Mouse (Mus musculus) hindbrain, embryonic 12.5 days (tissue): ENCODE data around the gene Nlrc5. TPM values are rescaled to one million over a fixed set of nuclear protein-coding genes. Genes with fewer than 3 reads are reported as not detected.

Experiments
- ATAC-seq: fragments of 200-750 bp; cut with Nextera tagmentation; 2 replicates; pipeline ENCODE4 v1.8.0; 2017; ENCODE audit warnings: moderate TSS enrichment; ENCODE audit not compliant: low FRiP score
- H3K27ac ChIP-seq: fragments of 300-500 bp; sonication (generic); 2 replicates; pipeline ENCODE4 v1.5.1; 2016; ENCODE audit warnings: mild to moderate bottlenecking
- H3K27me3 ChIP-seq: fragments of 300-500 bp; sonication (generic); 2 replicates; pipeline ENCODE4 v1.6.1; 2016; ENCODE audit warnings: mild to moderate bottlenecking
- H3K36me3 ChIP-seq: fragments of 300-500 bp; sonication (generic); 2 replicates; pipeline ENCODE4 v1.6.1; 2016; ENCODE audit warnings: mild to moderate bottlenecking
- H3K4me1 ChIP-seq: fragments of 300-500 bp; sonication (generic); 2 replicates; pipeline ENCODE4 v1.6.1; 2016
- H3K4me2 ChIP-seq: fragments of 300-500 bp; sonication (generic); replicated peaks from 2 replicates; pipeline ENCODE4 v1.6.1; 2016; ENCODE audit warnings: mild to moderate bottlenecking
- H3K4me3 ChIP-seq: fragments of 300-500 bp; sonication (generic); 2 replicates; pipeline ENCODE4 v1.5.1; 2016; ENCODE audit warnings: mild to moderate bottlenecking
- H3K9ac ChIP-seq: fragments of 300-500 bp; sonication (generic); 2 replicates; pipeline ENCODE4 v1.6.1; 2016; ENCODE audit warnings: mild to moderate bottlenecking, moderate library complexity
- H3K9me3 ChIP-seq: fragments of 300-500 bp; sonication (generic); replicated peaks from 2 replicates; pipeline ENCODE4 v1.6.1; 2016; ENCODE audit warnings: mild to moderate bottlenecking
- WGBS: fragments of 180-500 bp; shearing (Covaris S2); methylation state at CpG from one replicate; pipeline ENCODE4 v1.1.7; 2016; 5-methylcytosine and 5-hydroxymethylcytosine counted together
- polyA plus RNA-seq: library from polyadenylated mRNA; unstranded; fragments of >200 nt; fragmentation: Nextera tagmentation; extraction: Ambion mirVana; gene quantifications from 2 replicates; pipeline ENCODE4 v1.2.1, GENCODE M21; 2016

Nlrc5 gene
- polyA plus RNA-seq, 1 experiment from 2014 or later: 0.06 TPM

DNA sequence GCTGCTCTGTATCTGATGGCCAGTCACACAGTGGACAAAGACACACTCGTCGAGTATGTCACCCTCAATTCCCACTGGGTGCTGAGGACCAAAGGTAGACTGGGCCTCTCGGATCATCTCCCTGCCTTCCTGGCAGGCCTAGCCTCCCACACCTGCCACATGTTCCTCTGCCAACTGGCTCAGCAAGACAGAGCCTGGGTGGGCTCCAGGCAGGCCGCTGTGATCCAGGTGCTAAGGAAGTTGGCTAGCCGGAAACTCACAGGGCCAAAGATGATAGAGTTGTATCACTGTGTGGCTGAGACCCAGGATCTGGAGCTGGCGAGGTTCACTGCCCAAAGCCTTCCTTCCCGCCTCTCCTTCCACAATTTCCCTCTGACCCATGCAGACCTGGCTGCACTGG, 42.7 kb downstream of the Nlrc5 start:
- Histone ChIP-seq H3K36me3 (no peaks in the 10 kb centered on the region), H3K27ac (no peak overlapping the region), H3K9me3 (no peaks in the 10 kb centered on the region), H3K27me3 (0 out of 2 replicates have a peak, but pooled peaks cover 4% of the 10 kb centered on the region), H3K4me1 (no peaks in the 10 kb centered on the region), H3K4me3 (no peak overlapping the region), H3K9ac (no peak overlapping the region), H3K4me2 (no peak overlapping the region)
- 85% methylated on average over 7 of the region's 7 CpGs for WGBS
- no peak for ATAC-seq

DNA sequence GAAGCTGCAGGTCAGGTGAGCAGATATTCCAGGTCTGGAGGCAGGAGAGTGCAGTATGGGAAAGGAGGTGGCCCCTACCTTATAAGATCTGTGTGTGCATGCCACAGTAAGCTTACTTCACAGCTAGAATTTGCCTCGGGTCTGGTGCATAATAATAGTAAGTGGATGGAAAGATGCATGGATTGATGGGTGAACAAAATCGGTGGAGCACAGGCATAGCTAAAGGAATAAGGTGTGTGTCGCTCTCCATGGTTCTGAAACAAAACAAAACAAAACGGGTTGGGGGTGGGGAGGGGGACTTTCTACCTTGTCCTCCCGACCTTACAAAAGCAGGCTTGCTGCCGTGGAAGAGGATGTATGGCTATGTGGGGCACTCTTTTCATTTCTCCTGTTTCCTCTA, 47.9 kb downstream of the Nlrc5 start:
- H3K4me1 ChIP-seq: no peaks in the 10 kb centered on the region
- no peak for ATAC-seq
- H3K4me3 ChIP-seq: no peak overlapping the region
- H3K36me3 ChIP-seq: no peaks in the 10 kb centered on the region
- no peak overlapping the region for H3K4me2 ChIP-seq
- H3K27ac ChIP-seq: no peak overlapping the region
- H3K27me3 ChIP-seq: peaks cover 4% of the 10 kb centered on the region; the same call in 1 of the 2 replicates
- no peaks in the 10 kb centered on the region for H3K9me3 ChIP-seq
- no peak overlapping the region for H3K9ac ChIP-seq
- 15% methylated on average over 6 of the region's 6 CpGs for WGBS

- Histone ChIP-seq H3K9ac (no peak overlapping the region), H3K4me1 (no peaks in the 10 kb centered on the region), H3K9me3 (no peaks in the 10 kb centered on the region), H3K4me2 (no peak overlapping the region), H3K27ac (no peak overlapping the region), H3K36me3 (no peaks in the 10 kb centered on the region), H3K27me3 (no peaks in the 10 kb centered on the region; the same call in 1 of the 2 replicates), H3K4me3 (no peak overlapping the region)
- no peak for ATAC-seq
- WGBS: 85% methylated on average over 3 of the region's 3 CpGs
Measured at GRCm38 (mm10) chr8:94485288-94485687, 51.1 kb downstream of the Nlrc5 start.

- H3K9ac ChIP-seq: no peak overlapping the region
- no peak overlapping the region for H3K4me3 ChIP-seq
- H3K36me3 ChIP-seq: no peaks in the 10 kb centered on the region
- H3K9me3 ChIP-seq: no peaks in the 10 kb centered on the region
- ATAC-seq: no peak
- 35% methylated on average over 2 of the region's 2 CpGs for WGBS
- H3K4me2 ChIP-seq: no peak overlapping the region
- H3K27ac ChIP-seq: no peak overlapping the region
- H3K4me1 ChIP-seq: no peaks in the 10 kb centered on the region
- H3K27me3 ChIP-seq: peaks cover 2% of the 10 kb centered on the region
Measured at GRCm38 (mm10) chr8:94485882-94486281, 51.7 kb downstream of the Nlrc5 start.

DNA sequence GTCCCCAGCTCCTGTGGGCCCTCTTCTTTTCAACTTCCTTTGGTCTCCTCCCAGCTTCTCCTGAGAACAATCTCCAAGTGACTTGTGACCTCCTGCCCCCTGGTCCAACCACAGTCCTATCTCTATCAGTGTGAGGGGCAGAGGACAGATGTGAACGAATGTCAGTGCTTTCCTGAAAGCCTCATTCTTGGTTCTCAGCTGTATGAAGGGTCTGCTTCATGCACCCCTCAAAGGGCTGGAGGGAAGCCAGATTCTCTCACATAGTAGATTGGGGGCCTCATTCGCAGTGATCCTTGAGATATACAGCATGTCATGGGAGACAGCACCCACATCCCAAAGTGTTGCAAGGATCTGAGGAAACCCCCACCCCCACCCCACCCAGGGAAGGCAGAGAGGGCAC, 53.9 kb downstream of the Nlrc5 start:
- no peak for ATAC-seq
- H3K27me3 ChIP-seq: peaks cover 4% of the 10 kb centered on the region
- H3K9me3 ChIP-seq: no peaks in the 10 kb centered on the region
- H3K36me3 ChIP-seq: no peaks in the 10 kb centered on the region
- H3K4me3 ChIP-seq: no peak overlapping the region
- WGBS: 69% methylated on average over 2 of the region's 2 CpGs
- H3K27ac ChIP-seq: no peak overlapping the region
- peaks cover 6% of the 10 kb centered on the region; the same call in 1 of the 2 replicates for H3K4me1 ChIP-seq
- no peak overlapping the region for H3K9ac ChIP-seq
- no peak overlapping the region for H3K4me2 ChIP-seq

DNA sequence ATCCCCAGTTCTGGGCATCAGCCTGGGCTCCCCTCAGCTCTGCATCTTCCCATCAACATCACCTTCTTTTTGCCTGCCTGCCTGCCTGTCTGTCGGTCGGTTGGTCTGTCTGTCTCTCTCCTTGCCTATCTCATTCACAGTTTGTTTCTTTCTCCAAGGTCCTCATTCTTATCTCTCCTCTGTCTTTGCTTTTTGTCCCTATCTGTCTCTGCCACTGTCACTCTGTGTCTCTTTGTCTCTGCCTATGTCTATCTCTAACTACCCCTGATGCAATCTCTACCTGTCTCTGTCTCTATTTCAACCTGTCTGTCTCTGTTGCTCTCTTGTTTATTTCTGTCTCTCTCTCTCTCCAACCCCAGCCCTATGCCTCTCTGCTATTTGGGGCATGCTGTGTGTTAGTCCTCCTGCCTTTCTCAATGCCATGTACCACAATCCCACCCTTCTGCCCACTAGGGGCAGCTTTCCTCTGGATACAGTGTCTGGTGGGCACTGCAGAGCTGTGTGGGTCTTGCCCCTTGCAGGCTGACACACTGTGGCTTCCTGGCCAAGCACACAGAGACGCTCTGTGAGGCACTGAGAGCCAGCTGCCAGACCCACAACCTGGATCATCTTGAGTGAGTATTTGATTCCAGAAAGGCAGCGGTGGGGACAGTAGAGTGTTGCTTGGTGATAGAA, 55.8 kb downstream of the Nlrc5 start:
- Histone ChIP-seq H3K27ac (no peak overlapping the region), H3K4me2 (no peak overlapping the region), H3K36me3 (no peaks in the 10 kb centered on the region), H3K27me3 (peaks cover 4% of the 10 kb centered on the region; the same call in 1 of the 2 replicates), H3K4me1 (peaks cover 6% of the 10 kb centered on the region; the same call in 1 of the 2 replicates), H3K9me3 (no peaks in the 10 kb centered on the region), H3K4me3 (no peak overlapping the region), H3K9ac (no peak overlapping the region)
- 79% methylated on average over 4 of the region's 4 CpGs for WGBS
- no peak for ATAC-seq

- Histone ChIP-seq H3K9me3 (no peaks in the 10 kb centered on the region), H3K4me3 (peak overlapping the region; percentile 21), H3K4me2 (peak overlapping the region; percentile 54), H3K27ac (no peak overlapping the region), H3K9ac (peak overlapping the region; percentile 37; the same call in 1 of the 2 replicates), H3K27me3 (peaks cover 4% of the 10 kb centered on the region; the same call in 1 of the 2 replicates), H3K4me1 (peaks cover 6% of the 10 kb centered on the region; the same call in 1 of the 2 replicates), H3K36me3 (no peaks in the 10 kb centered on the region)
- peak; percentile 87 for ATAC-seq
- WGBS: 6% methylated on average over 15 of the region's 15 CpGs
Measured at GRCm38 (mm10) chr8:94492021-94492681, 58.0 kb downstream of the Nlrc5 start.

DNA sequence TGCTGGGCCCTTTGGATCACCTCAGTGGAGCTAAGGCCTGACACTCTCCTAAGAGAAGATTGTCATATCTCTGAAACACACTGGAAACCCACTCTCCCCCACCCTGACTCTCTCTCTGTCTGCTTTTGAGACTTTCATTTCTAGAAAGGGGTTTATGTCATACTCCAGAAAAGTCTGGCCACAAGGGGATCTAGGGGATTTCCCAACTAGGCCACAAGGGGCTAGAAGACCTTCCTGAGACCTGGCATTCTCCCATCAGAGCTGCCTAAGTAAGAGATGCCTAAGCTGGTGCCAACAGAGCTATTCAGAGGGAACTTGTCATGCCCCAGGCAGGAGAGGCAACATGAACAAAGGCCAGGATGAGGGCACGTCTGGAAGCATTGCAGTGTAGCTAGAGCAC, 59.1 kb downstream of the Nlrc5 start:
- H3K9ac ChIP-seq: no peak overlapping the region
- H3K4me2 ChIP-seq: no peak overlapping the region
- H3K36me3 ChIP-seq: no peaks in the 10 kb centered on the region
- H3K4me3 ChIP-seq: no peak overlapping the region
- peaks cover 6% of the 10 kb centered on the region; the same call in 1 of the 2 replicates for H3K4me1 ChIP-seq
- no peak for ATAC-seq
- H3K27ac ChIP-seq: no peak overlapping the region
- 35% methylated on average over 1 of the region's 1 CpGs for WGBS
- peaks cover 4% of the 10 kb centered on the region; the same call in 1 of the 2 replicates for H3K27me3 ChIP-seq
- H3K9me3 ChIP-seq: no peaks in the 10 kb centered on the region

DNA sequence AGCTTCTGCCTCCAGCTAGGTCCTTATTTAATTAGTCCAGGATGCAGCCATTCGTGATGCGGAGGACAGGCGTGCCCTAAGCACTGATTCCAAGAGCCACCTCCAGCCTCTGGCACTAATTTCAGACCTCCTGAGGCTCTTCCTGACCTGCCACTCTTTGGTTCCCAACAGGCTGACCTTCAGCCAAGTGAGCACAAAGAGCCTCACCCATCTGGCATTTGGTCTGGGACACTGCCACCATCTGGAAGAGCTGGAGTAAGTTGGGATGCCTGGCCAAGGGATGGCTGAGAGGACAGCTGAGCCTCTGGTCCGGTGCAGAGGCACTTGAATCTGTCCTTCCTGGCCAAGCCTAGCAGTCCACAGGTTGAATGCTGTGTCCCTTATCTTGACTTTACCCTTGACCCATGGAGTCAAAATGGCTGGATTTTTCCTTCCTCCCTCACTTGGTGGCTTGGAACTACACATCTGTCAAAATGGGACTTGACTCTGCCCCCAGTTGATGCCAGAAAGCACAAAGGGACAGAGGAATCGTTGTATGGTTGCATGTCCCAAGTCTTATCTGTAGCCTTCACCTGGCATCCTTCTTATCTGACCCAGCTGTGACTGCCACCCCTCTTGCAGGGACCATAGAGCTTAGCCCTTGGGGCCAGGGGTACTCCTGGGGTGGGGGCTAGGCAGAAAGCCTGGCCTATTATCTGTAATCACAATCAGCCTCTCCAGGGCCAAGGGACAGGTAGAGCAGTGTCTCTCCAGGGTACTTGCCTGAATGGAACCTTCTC, 81.5 kb downstream of the Nlrc5 start:
- no peaks in the 10 kb centered on the region for H3K36me3 ChIP-seq
- no peak overlapping the region for H3K4me2 ChIP-seq
- no peak for ATAC-seq
- H3K27me3 ChIP-seq: peaks cover 10% of the 10 kb centered on the region; the same call in 1 of the 2 replicates
- no peak overlapping the region for H3K9ac ChIP-seq
- H3K4me1 ChIP-seq: no peaks in the 10 kb centered on the region
- no peak overlapping the region for H3K4me3 ChIP-seq
- H3K9me3 ChIP-seq: no peaks in the 10 kb centered on the region
- 64% methylated on average over 5 of the region's 5 CpGs for WGBS
- H3K27ac ChIP-seq: no peak overlapping the region

- no peak overlapping the region for H3K4me3 ChIP-seq
- H3K27me3 ChIP-seq: peaks cover 10% of the 10 kb centered on the region; the same call in 1 of the 2 replicates
- no peak overlapping the region for H3K9ac ChIP-seq
- no peaks in the 10 kb centered on the region for H3K36me3 ChIP-seq
- WGBS: 32% methylated on average over 1 of the region's 1 CpGs
- H3K9me3 ChIP-seq: no peaks in the 10 kb centered on the region
- ATAC-seq: no peak
- H3K4me2 ChIP-seq: no peak overlapping the region
- no peaks in the 10 kb centered on the region for H3K4me1 ChIP-seq
- H3K27ac ChIP-seq: no peak overlapping the region
Measured at GRCm38 (mm10) chr8:94516209-94516593, 82.0 kb downstream of the Nlrc5 start.

- ATAC-seq: no peak
- 47% methylated on average over 2 of the region's 3 CpGs for WGBS
- H3K36me3 ChIP-seq: no peaks in the 10 kb centered on the region
- H3K9ac ChIP-seq: no peak overlapping the region
- no peak overlapping the region for H3K4me2 ChIP-seq
- H3K4me3 ChIP-seq: no peak overlapping the region
- H3K27me3 ChIP-seq: peaks cover 10% of the 10 kb centered on the region; the same call in 1 of the 2 replicates
- no peaks in the 10 kb centered on the region for H3K9me3 ChIP-seq
- H3K27ac ChIP-seq: no peak overlapping the region
- H3K4me1 ChIP-seq: no peaks in the 10 kb centered on the region
Measured at GRCm38 (mm10) chr8:94516766-94517165, 82.6 kb downstream of the Nlrc5 start.

GRCm38 (mm10) chr8:94518331-94518730, 84.2 kb downstream of the Nlrc5 start:
- Histone ChIP-seq H3K4me1 (no peaks in the 10 kb centered on the region), H3K36me3 (no peaks in the 10 kb centered on the region), H3K27me3 (peaks cover 7% of the 10 kb centered on the region; the same call in 1 of the 2 replicates), H3K27ac (no peak overlapping the region), H3K4me3 (no peak overlapping the region), H3K9me3 (no peaks in the 10 kb centered on the region), H3K9ac (no peak overlapping the region), H3K4me2 (no peak overlapping the region)
- ATAC-seq: no peak
- WGBS: 83% methylated on average over 10 of the region's 10 CpGs
